Mouse (Mus musculus) liver, embryonic 11.5 days (tissue): ENCODE measurements at regions not wholly inside any gene's neighbourhood (a gene's known extent, or its start where the extent isn't known, plus 50 kb on each side); places are given as distances from the start of the nearest gene placed in this dataset.

ENCODE experiments used
- ATAC-seq: fragments of 200-750 bp; cut with Nextera tagmentation; replicated peaks from 2 replicates; pipeline ENCODE4 v1.8.0; 2017; ENCODE audit warnings: moderate number of reproducible peaks, mild to moderate bottlenecking, moderate TSS enrichment, moderate library complexity; ENCODE audit not compliant: low FRiP score
- DNase-seq: peaks from one replicate; pipeline ENCODE4 v3.0.0-alpha.2; 2017; ENCODE audit warnings: low spot score
- H3K27ac ChIP-seq: fragments of 300-500 bp; sonication (generic); 2 replicates; pipeline ENCODE4 v1.5.1; 2014; ENCODE audit warnings: mild to moderate bottlenecking, low read depth, low read length, control low read depth
- H3K27me3 ChIP-seq: fragments of 300-500 bp; sonication (generic); replicated peaks from 2 replicates; pipeline ENCODE4 v1.6.1; 2014; ENCODE audit warnings: low read length, mixed read lengths; ENCODE audit not compliant: control insufficient read depth, insufficient read depth
- H3K36me3 ChIP-seq: fragments of 300-500 bp; sonication (generic); 2 replicates; pipeline ENCODE4 v1.6.1; 2014; ENCODE audit warnings: mild to moderate bottlenecking, low read length, moderate library complexity, mixed read lengths; ENCODE audit not compliant: control insufficient read depth, insufficient read depth
- H3K4me1 ChIP-seq: fragments of 300-500 bp; sonication (generic); replicated peaks from 2 replicates; pipeline ENCODE4 v1.6.1; 2014; ENCODE audit warnings: low read length, mixed read lengths; ENCODE audit not compliant: control insufficient read depth, insufficient read depth
- H3K4me2 ChIP-seq: fragments of 300-500 bp; sonication (generic); 2 replicates; pipeline ENCODE4 v1.6.1; 2014; ENCODE audit warnings: mild to moderate bottlenecking, control low read depth, moderate library complexity
- H3K4me3 ChIP-seq: fragments of 300-500 bp; sonication (generic); 2 replicates; pipeline ENCODE4 v1.5.1; 2014; ENCODE audit warnings: low read depth, low read length, control low read depth
- H3K9ac ChIP-seq: fragments of 300-500 bp; sonication (generic); 2 replicates; pipeline ENCODE4 v1.6.1; 2014; ENCODE audit warnings: low read depth, low read length, control low read depth
- H3K9me3 ChIP-seq: fragments of 300-500 bp; sonication (generic); 2 replicates; pipeline ENCODE4 v1.6.1; 2016; ENCODE audit warnings: low read length, inconsistent platforms, mixed read lengths; ENCODE audit not compliant: control insufficient read depth
- WGBS: fragments of 180-500 bp; shearing (Covaris S2); extraction: QIAGEN DNeasy Blood & Tissue Kit; methylation state at CpG from one replicate; pipeline ENCODE4 v1.1.7; 2014; 5-methylcytosine and 5-hydroxymethylcytosine counted together

DNA sequence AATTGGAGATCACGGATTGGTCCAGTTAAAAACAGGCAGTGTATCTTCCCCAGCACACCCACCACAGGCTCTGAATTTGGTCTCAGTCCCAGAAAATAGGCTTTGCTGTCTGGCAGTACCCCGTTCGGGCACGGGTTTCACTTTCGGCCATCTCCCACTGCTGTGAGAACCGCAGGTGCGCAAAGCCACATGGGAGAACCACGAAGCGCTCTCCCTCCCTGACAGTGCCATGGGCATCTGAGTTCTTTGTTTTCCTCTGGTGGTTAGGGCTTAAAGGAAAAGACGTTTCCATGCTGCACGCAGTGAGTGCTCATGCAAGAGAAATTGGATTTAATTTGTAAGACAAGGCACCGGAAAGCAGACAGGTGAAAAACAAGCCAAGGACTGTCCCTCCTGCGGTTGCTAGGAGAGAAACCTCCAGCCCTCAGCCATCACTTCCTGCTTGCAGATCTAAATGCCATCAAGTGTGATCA, 441.3 kb upstream of the 3110018I06Rik start:
- DNase-seq, result no peak
- H3K4me2 ChIP-seq, result no peak overlapping the region

DNA sequence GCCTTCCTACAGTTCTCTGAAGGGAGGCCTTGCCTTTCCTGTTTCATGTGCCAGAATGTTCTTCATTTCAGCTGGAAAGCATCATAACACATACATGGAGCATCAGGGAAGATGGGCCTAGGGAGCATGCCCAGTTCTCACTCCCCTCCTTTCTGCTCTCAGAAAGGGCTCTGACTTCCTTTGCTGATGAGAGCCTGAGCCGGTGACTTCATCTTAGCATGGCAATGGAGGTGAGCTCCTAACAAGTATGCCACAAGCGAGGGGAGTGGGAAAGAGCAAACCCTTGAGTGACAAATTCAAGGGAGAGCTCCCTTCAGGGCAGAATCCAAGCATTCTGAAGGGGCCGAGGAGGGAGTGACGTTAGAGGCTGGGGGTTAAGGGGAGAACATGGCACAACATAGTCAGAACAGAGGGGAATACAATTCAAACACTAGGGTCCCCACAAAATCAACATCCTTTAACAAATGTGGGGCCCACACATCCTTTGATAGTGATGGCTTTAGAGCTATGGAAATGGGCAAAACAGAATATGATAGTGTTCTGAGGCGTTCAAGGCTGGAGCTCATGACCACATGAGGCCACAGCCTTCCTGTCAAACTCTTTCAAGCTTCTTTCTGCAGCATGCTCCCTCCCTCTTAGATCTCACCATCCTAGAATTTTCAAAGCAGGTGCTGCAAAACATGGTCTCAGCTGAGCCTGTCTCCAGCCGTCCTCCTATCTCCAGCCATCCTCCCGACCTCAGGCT, 437.4 kb upstream of the 3110018I06Rik start:
- DNase-seq, result no peak
- Histone ChIP-seq H3K27ac (no peak overlapping the region), H3K4me2 (no peak overlapping the region), H3K4me1 (no peaks in the 10 kb centered on the region), H3K9ac (no peak overlapping the region), H3K36me3 (no peaks in the 10 kb centered on the region), H3K27me3 (no peaks in the 10 kb centered on the region), H3K4me3 (no peak overlapping the region), H3K9me3 (no peaks in the 10 kb centered on the region)
- WGBS, result 78% methylated on average over 7 of the region's 7 CpGs
- no peak for ATAC-seq

More for the DNA sequence above, 441.3 kb upstream of the 3110018I06Rik start:
- Histone ChIP-seq H3K9ac (no peak overlapping the region), H3K4me1 (no peaks in the 10 kb centered on the region), H3K27me3 (no peaks in the 10 kb centered on the region), H3K4me3 (no peak overlapping the region), H3K36me3 (no peaks in the 10 kb centered on the region), H3K27ac (no peak overlapping the region), H3K9me3 (no peaks in the 10 kb centered on the region)
- no peak for ATAC-seq
- WGBS, result 65% methylated on average over 13 of the region's 13 CpGs

DNA sequence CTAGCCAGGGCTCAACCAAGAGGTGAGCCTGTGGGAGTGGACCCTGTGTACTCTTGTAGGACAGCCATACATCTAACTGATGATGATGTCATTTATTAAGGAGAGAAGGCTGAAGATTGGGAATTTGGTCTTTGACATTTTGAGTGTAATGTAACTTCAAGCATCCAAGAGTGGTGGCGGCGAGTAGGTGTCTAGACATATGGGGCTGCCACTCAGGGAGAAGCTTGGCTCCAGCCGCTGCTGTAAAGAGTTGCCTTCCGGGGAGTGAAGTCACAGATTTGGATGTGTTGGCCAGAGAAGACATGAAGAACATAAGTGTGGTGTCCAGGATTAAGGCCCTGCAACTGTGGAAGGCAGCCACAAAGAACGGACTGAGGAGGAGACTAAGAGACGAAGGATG, 436.3 kb upstream of the 3110018I06Rik start:
- no peak for ATAC-seq
- no peaks in the 10 kb centered on the region for H3K27me3 ChIP-seq
- 90% methylated on average over 6 of the region's 6 CpGs for WGBS

DNA sequence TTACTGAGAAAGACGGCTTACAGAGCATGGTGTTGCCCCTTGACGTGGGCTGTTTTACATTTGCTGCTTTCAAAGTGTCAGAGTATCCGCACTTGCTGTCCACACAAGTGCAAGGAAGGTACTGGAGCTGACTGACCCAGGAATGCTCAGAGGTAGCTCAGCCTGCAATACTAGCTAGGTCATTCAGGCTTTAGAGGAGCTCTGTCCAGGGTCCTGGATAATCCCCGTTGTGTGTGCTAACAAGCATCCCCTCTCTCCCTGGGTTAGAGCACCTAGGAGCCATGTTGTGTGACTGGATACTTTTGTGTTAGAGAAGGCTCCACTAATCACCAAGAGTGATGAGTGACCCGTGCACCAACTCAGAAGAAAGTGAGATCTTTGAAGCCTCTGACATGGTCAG, 431.9 kb upstream of the 3110018I06Rik start:
- ATAC-seq, result no peak
- H3K4me3 ChIP-seq, result no peak overlapping the region
- H3K9ac ChIP-seq, result no peak overlapping the region
- no peaks in the 10 kb centered on the region for H3K4me1 ChIP-seq
- H3K4me2 ChIP-seq, result no peak overlapping the region
- no peaks in the 10 kb centered on the region for H3K9me3 ChIP-seq
- no peak overlapping the region for H3K27ac ChIP-seq
- no peaks in the 10 kb centered on the region for H3K36me3 ChIP-seq
- WGBS, result 30% methylated on average over 5 of the region's 5 CpGs
- no peaks in the 10 kb centered on the region for H3K27me3 ChIP-seq
- peak; percentile 32 for DNase-seq

More for the DNA sequence above, 436.3 kb upstream of the 3110018I06Rik start:
- Histone ChIP-seq H3K4me3 (no peak overlapping the region), H3K9ac (no peak overlapping the region), H3K9me3 (no peaks in the 10 kb centered on the region), H3K4me1 (no peaks in the 10 kb centered on the region), H3K4me2 (no peak overlapping the region), H3K36me3 (no peaks in the 10 kb centered on the region), H3K27ac (no peak overlapping the region)
- DNase-seq, result no peak

DNA sequence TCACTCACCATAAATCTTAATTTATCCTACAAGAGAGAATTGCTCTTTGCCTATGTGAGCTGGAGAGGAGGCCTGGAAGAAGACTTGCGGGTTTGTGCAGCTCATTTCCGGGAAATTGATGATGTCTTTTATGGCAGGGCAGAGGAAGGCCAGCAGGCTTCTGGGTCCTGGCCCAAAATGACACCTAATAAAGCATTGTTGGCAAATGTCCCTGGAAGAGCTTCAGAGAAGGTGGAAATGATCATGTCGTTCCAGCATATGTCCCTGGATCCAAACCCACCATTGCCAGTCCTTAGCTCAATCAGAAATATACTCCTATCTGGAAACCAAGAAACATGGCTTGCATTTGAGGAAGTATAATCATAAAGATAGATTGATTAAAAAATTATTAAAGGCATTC, 427.9 kb upstream of the 3110018I06Rik start:
- no peak overlapping the region for H3K4me3 ChIP-seq
- no peak overlapping the region for H3K4me2 ChIP-seq
- DNase-seq (no peak), ATAC-seq (no peak)
- H3K4me1 ChIP-seq, result no peaks in the 10 kb centered on the region
- no peak overlapping the region for H3K9ac ChIP-seq
- no peaks in the 10 kb centered on the region for H3K27me3 ChIP-seq
- H3K9me3 ChIP-seq, result peaks cover 3% of the 10 kb centered on the region
- WGBS, result 72% methylated on average over 3 of the region's 3 CpGs
- H3K36me3 ChIP-seq, result no peaks in the 10 kb centered on the region
- H3K27ac ChIP-seq, result no peak overlapping the region

DNA sequence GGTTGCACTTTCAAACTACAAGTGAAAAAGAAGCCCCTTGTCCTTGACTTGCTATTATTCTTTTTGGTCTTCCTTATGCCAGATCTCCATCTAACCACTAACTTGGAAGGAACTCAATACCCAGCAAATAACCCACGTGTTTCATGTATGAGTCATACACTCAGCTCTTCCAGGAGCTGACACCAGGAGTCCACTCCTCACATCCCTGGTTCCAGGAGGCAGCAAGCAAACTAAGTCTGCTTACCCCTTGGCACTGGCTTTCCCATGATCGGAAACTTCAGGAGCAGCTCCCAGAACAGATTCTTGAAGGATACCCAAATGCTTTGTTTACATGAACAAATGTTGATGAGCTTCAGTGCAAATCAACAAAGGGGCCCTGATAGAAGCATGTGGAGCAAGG, 421.1 kb upstream of the 3110018I06Rik start:
- no peak for DNase-seq
- no peak overlapping the region for H3K27ac ChIP-seq
- no peak overlapping the region for H3K4me3 ChIP-seq
- H3K4me1 ChIP-seq, result no peaks in the 10 kb centered on the region
- WGBS, result 69% methylated on average over 2 of the region's 2 CpGs
- no peak overlapping the region for H3K4me2 ChIP-seq
- peaks cover 2% of the 10 kb centered on the region for H3K9me3 ChIP-seq
- H3K36me3 ChIP-seq, result no peaks in the 10 kb centered on the region
- H3K9ac ChIP-seq, result no peak overlapping the region
- no peaks in the 10 kb centered on the region for H3K27me3 ChIP-seq
- no peak for ATAC-seq

DNA sequence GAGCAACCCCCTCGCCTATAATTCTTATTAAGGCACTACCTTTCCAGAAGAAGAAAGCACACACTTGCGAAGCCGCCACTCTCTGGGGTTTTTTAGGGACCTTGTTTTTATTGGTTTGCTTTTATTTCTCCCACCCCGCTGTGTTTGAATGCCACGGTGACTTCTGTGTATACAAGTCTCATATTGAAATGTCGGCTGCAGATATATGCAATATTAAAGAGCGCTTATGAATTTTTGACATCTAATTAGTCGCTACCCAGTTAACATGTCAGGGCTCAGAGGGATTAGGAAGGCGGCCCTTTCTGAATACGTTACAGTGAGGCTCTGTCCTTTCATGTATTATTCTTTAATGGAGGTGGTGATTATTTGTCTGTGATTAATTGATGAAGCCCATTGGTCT, 405.9 kb upstream of the 3110018I06Rik start:
- H3K4me2 ChIP-seq, result no peak overlapping the region
- no peaks in the 10 kb centered on the region for H3K4me1 ChIP-seq
- no peaks in the 10 kb centered on the region for H3K27me3 ChIP-seq
- DNase-seq (no peak), ATAC-seq (no peak)
- no peak overlapping the region for H3K9ac ChIP-seq
- H3K36me3 ChIP-seq, result no peaks in the 10 kb centered on the region
- no peak overlapping the region for H3K27ac ChIP-seq
- H3K9me3 ChIP-seq, result no peaks in the 10 kb centered on the region
- H3K4me3 ChIP-seq, result no peak overlapping the region
- WGBS, result 82% methylated on average over 10 of the region's 10 CpGs

DNA sequence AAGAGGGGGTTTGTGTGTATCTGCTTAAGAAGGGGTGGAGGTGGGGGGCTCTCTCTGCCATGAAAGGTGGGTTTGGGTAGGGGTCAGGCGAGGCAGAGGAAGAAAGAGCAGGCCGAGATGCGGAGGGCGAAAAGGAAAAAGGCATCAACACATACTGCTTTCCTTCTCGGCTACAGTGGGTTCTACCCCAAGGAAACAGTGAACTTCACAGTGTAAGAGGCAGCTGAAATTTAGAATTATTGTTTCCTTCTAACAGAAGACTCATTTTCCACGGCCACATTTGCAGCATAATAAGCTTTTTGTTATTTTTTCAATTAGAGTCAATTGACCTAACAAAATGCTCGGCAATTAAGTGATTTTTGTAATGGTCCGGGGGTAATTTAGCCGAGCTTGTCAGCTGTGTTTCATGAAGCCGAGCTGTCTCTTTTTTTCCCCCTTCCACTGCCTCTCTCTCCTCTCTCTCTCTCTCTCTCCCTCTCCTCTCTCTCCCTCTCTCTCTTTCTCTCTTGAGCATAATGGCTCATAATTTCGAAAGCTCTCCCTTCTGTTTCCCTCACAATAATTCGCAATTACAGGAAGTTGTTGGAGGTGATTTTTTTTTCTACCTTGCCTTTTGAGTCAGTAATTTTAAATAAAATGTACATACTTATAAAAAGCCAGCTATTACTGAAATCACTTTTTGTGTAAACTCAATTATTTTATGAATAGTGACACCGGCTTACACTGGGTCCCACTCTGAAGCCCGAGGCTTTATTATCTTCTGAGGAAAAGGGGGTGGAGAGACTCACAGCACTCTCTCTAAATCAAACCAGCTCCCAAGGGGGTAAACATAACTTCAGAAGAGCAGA, 403.1 kb upstream of the 3110018I06Rik start:
- H3K36me3 ChIP-seq, result no peaks in the 10 kb centered on the region
- 73% methylated on average over 14 of the region's 14 CpGs for WGBS
- H3K27me3 ChIP-seq, result no peaks in the 10 kb centered on the region
- no peak for ATAC-seq
- H3K4me3 ChIP-seq, result no peak overlapping the region
- H3K4me2 ChIP-seq, result no peak overlapping the region
- no peak overlapping the region for H3K27ac ChIP-seq
- DNase-seq, result no peak
- no peak overlapping the region for H3K9ac ChIP-seq
- H3K4me1 ChIP-seq, result no peaks in the 10 kb centered on the region
- no peaks in the 10 kb centered on the region for H3K9me3 ChIP-seq
